Mouse (Mus musculus) spleen, adult 18-20 months (tissue): ENCODE results near the gene Coro1a.
"Not testable (repeated sequence)": the region's sequence is repeated elsewhere in the genome, so short reads cannot be mapped to it uniquely, and the experiment has no call there.

ENCODE experiments used
- DNase-seq, 2 experiments: peaks; one replicate each; pipeline ENCODE4 v3.0.0; 2022; ENCODE audit warnings: mixed read lengths in 2 of 2

The Coro1a gene

GRCm38 (mm10) chr7:126707442-126708174 lies at the start of gene Coro1a:
Gene Coro1a, minus strand, starts transcription at chr7:126707787.
- peak; percentile 60 to 66 for DNase-seq

- DNase-seq, result peak; percentile 37 to 66
These were observed 47.3 kb upstream of the Coro1a start for GRCm38 (mm10) chr7:126754866-126755265.

GRCm38 (mm10) chr7:126749582-126750343 lies 42.2 kb upstream of the Coro1a start:
- no peak for DNase-seq

DNA sequence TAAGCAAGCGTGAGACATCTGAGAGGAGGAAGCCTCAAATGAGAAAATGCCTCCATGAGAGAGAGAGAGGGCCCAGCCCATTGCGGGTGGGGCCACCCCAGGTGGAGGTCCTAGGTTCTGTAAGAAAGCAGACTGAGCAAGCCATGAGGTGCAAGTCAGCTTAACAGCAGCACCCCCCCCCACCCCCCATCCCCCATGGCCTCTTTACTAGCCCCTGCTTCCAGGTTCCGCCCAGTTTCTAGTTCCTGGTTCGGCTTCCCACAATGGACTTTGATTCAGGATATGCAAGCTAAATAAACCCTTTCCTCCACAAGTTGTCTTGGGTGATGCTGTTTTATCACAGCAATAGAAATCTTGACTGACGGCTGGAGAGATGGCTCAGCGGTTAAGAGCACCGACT lies 41.2 kb upstream of the Coro1a start:
- no peak for DNase-seq

DNA sequence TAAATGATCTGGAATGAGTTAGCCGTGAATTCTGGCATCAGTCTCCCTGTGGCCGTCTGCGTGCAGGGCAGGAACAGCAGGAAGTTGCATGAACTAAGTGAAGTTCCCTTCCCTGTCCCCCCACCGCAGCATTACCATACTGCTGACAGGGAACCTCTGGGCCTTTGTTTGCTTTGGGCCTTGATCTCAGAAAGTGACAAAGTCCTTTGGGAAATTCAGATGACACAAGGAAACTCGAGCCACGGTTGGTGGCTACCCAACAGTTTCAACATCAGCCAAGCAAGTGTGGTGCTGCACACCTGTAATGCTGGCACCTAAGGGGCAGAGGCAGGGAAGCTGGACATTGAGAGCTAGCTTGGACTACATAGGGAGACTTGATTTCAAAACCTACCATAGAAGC lies 39.2 kb upstream of the Coro1a start:
- DNase-seq, result peak in 1 of 2 experiments; percentile 30

- DNase-seq, result no peak
These were observed 38.5 kb upstream of the Coro1a start for GRCm38 (mm10) chr7:126746066-126746465.

DNA sequence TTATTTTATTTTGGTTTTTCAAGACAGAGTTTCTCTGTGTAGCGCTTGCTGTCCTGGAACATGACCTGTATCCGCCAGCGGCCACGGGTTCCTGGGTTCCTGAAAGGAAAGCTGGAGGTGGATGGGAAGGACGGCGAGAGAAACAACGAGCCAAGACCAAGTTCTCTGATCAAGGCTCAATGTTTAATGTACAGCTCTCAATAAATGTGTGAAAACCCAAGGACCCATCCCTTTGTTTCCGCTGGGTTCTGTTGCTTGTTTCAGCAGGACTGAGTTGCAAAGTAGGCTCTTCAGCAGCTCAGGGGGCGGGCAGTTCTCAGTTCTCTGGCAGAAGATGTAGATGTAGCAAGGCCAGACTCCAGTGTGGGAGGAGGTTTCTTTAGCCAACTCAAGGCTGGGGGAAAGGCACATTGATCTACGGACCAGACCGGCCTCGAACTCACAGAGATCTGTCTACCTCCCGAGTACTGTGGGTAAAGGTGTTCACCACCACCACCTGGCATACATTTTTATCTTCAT lies 34.4 kb upstream of the Coro1a start:
- DNase-seq, result no peak

DNA sequence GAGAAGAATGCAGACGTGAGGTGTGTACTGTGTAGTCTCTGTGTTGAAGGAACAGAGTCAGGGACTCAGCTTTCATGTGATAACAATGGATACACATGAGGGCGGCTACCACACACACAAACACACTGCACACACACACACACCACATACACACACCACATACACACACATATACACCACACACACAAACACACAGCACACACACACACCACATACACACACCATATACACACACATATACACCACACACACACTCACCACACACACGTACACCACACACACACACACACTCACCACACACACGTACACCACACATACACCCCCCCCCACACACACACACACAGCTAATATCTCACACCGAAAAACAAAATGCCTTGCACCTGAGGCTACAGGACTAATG lies 33.9 kb upstream of the Coro1a start:
- DNase-seq, result no peak

DNA sequence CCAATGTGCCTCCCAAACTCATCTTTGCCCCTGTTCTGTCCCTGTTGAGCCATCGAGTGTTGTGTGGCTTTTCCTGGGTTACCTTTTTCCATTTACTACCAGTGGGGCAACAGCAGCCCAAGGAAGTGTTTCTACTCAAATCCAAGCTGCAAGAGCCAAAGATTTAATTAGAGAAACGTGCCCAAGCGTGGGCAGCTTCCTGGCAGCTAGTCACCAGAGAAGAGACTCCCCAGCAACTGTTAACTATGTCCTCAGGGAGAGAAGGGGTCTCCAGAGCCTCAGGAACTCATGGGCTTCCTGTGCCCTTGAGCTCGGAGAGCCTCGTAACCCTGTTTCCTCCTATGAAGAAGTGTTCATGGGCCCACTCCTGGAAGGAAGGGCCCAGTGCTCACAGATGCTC lies 33.4 kb upstream of the Coro1a start:
- no peak for DNase-seq

GRCm38 (mm10) chr7:126740132-126740735 lies 32.6 kb upstream of the Coro1a start:
- no peak for DNase-seq

- no peak for DNase-seq
These were observed 32.0 kb upstream of the Coro1a start for GRCm38 (mm10) chr7:126739551-126739950.

GRCm38 (mm10) chr7:126736122-126736521 lies 28.5 kb upstream of the Coro1a start:
- no peak for DNase-seq

GRCm38 (mm10) chr7:126730256-126730789 lies 22.7 kb upstream of the Coro1a start:
- DNase-seq, result not testable (repeated sequence)

GRCm38 (mm10) chr7:126725667-126726066 lies 18.1 kb upstream of the Coro1a start:
- DNase-seq, result no peak

DNA sequence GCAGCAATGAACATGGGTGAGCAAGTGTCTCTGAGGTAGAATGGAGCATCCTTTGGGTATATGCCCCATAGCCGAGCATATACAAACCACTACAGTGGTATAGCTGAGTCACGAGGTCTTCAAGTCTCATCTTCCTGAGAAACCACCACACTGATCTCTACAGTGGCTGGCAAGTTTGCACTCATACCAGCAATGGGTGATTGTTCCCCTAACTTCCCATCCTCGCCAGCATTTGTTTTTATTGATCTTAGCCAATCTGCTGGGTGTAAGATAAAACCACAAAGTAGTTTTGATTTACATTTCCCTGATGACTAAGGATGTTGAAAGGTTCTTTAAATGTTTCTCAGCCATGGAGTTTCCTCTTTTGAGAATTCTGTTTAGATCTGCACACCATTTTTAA lies 17.5 kb upstream of the Coro1a start:
- DNase-seq, result no peak

- no peak for DNase-seq
These were observed 14.0 kb upstream of the Coro1a start for GRCm38 (mm10) chr7:126721635-126722034.

- DNase-seq, result no peak
These were observed 11.3 kb upstream of the Coro1a start for GRCm38 (mm10) chr7:126718787-126719337.

- DNase-seq, result no peak
These were observed 10.0 kb upstream of the Coro1a start for GRCm38 (mm10) chr7:126717566-126717965.

DNA sequence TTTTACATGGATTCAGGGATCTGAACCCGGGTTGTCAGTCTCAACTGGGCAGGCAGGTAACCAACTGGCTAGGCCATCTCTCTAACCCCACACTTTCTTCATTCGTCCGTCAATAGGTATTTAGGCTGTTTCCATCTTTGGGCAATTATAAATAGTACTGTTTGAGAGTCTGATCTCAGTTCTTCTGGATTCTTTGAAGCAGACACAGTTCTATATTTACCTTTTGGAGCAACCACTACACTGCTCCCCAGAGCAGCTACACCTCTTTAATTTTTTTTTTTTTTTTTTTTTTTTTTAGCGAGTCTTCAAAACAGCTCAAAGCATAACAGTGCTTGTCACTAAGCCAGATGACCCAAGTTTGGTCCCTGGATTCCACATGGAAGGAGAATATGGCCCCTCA lies 8.1 kb upstream of the Coro1a start:
- no peak for DNase-seq

GRCm38 (mm10) chr7:126711910-126712309 lies 4.3 kb upstream of the Coro1a start:
- no peak for DNase-seq

DNA sequence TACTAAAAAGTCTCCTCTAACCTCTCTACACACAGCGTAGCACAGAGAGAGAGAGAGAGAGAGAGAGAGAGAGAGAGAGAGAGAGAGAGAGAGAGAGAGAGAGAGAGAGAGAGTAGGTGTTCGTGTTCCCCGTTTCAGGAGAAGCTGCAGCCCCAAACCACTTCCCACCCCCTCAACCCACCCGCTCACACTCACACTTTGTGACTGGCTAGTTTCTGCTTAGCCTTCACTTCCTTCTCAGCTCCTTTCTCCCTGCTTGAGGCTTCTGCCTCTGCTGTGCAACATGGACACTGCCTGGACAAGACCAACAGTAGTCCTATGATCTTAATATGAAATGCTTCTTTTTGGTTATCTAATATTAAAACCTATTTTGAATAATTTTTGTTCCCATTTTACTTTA lies 2.7 kb upstream of the Coro1a start:
- no peak for DNase-seq

GRCm38 (mm10) chr7:126708175-126708952 lies 777 bp upstream of the Coro1a start:
- no peak for DNase-seq
